Mouse (Mus musculus) layer of hippocampus, postnatal 36 days (tissue): ENCODE results near the gene Slc38a11. TPM values are rescaled to one million over a fixed set of nuclear protein-coding genes. Genes with fewer than 3 reads are reported as not detected.

ENCODE experiments used
- DNase-seq, 2 experiments: peaks; one replicate each; pipeline ENCODE4 v3.0.0; 2022
- total RNA-seq, 2 experiments: library from RNA; stranded (reverse); gene quantifications; 2 replicates each; pipeline ENCODE4 v1.2.3; 2021

Gene Slc38a11
- total RNA-seq = 1 to 10 TPM; 2.5 to 4.3 TPM

GRCm38 (mm10) chr2:65363828-65364497 lies at the start of gene Slc38a11:
Gene Slc38a11, minus strand, starts transcription at chr2:65364034.
- no peak for DNase-seq

- DNase-seq = no peak
Measured at GRCm38 (mm10) chr2:65407110-65407509, 43.3 kb upstream of the Slc38a11 start.

GRCm38 (mm10) chr2:65405407-65405806 lies 41.6 kb upstream of the Slc38a11 start:
- DNase-seq = no peak

GRCm38 (mm10) chr2:65402001-65402400 lies 38.2 kb upstream of the Slc38a11 start:
- DNase-seq = no peak

GRCm38 (mm10) chr2:65399938-65400337 lies 36.1 kb upstream of the Slc38a11 start:
- no peak for DNase-seq

GRCm38 (mm10) chr2:65396128-65396527 lies 32.3 kb upstream of the Slc38a11 start:
- no peak for DNase-seq

GRCm38 (mm10) chr2:65393061-65393460 lies 29.2 kb upstream of the Slc38a11 start:
- DNase-seq = no peak

GRCm38 (mm10) chr2:65391322-65391721 lies 27.5 kb upstream of the Slc38a11 start:
- no peak for DNase-seq

GRCm38 (mm10) chr2:65384815-65385214 lies 21.0 kb upstream of the Slc38a11 start:
- DNase-seq = no peak

GRCm38 (mm10) chr2:65382485-65382884 lies 18.7 kb upstream of the Slc38a11 start:
- DNase-seq = no peak

- DNase-seq = no peak
Measured at GRCm38 (mm10) chr2:65378425-65378824, 14.6 kb upstream of the Slc38a11 start.

- DNase-seq = no peak
Measured at GRCm38 (mm10) chr2:65374410-65374809, 10.6 kb upstream of the Slc38a11 start.

- DNase-seq = no peak
Measured at GRCm38 (mm10) chr2:65373076-65373475, 9.2 kb upstream of the Slc38a11 start.

- no peak for DNase-seq
Measured at GRCm38 (mm10) chr2:65360736-65361475, 2.9 kb downstream of the Slc38a11 start.

GRCm38 (mm10) chr2:65347367-65347766 lies 16.5 kb downstream of the Slc38a11 start:
- no peak for DNase-seq

GRCm38 (mm10) chr2:65346915-65347314 lies 16.9 kb downstream of the Slc38a11 start:
- no peak for DNase-seq

GRCm38 (mm10) chr2:65346037-65346436 lies 17.8 kb downstream of the Slc38a11 start:
- DNase-seq = no peak

GRCm38 (mm10) chr2:65342057-65342456 lies 21.8 kb downstream of the Slc38a11 start:
- DNase-seq = no peak

- no peak for DNase-seq
Measured at GRCm38 (mm10) chr2:65340839-65341238, 23.0 kb downstream of the Slc38a11 start.

- peak; percentile 40 to 41 for DNase-seq
Measured at GRCm38 (mm10) chr2:65337378-65338140, 26.3 kb downstream of the Slc38a11 start.

- no peak for DNase-seq
Measured at GRCm38 (mm10) chr2:65336608-65337007, 27.2 kb downstream of the Slc38a11 start.

GRCm38 (mm10) chr2:65334091-65334490 lies 29.7 kb downstream of the Slc38a11 start:
- DNase-seq = no peak

- DNase-seq = peak in 1 of 2 experiments; percentile 15
Measured at GRCm38 (mm10) chr2:65331321-65331720, 32.5 kb downstream of the Slc38a11 start.
